Mouse (Mus musculus) midbrain, embryonic 16.5 days (tissue): ENCODE measurements around the gene Lsp1. TPM values are rescaled to one million over a fixed set of nuclear protein-coding genes. Genes with fewer than 3 reads are reported as not detected.

ENCODE experiments used
- ATAC-seq: fragments of 200-750 bp; cut with Nextera tagmentation; 2 replicates; pipeline ENCODE4 v1.8.0; 2017; ENCODE audit warnings: moderate TSS enrichment
- H3K27ac ChIP-seq: fragments of 300-500 bp; sonication (generic); 2 replicates; pipeline ENCODE4 v1.5.1; 2014; ENCODE audit warnings: mild to moderate bottlenecking, low read length, mixed read lengths
- H3K27me3 ChIP-seq: fragments of 300-500 bp; sonication (generic); 2 replicates; pipeline ENCODE4 v1.6.1; 2014; ENCODE audit warnings: low read depth, low read length, mixed read lengths; ENCODE audit not compliant: control insufficient read depth, insufficient read depth
- H3K36me3 ChIP-seq: fragments of 300-500 bp; sonication (generic); 2 replicates; pipeline ENCODE4 v1.6.1; 2014; ENCODE audit warnings: mild to moderate bottlenecking, low read length, moderate library complexity, mixed read lengths; ENCODE audit not compliant: control insufficient read depth, insufficient read depth
- H3K4me1 ChIP-seq: fragments of 300-500 bp; sonication (generic); 2 replicates; pipeline ENCODE4 v1.6.1; 2014; ENCODE audit warnings: mild to moderate bottlenecking, low read length, mixed read lengths; ENCODE audit not compliant: control insufficient read depth, insufficient read depth
- H3K4me2 ChIP-seq: fragments of 300-500 bp; sonication (generic); 2 replicates; pipeline ENCODE4 v1.6.1; 2014; ENCODE audit warnings: mild to moderate bottlenecking, low read length, mixed read lengths
- H3K4me3 ChIP-seq: fragments of 300-500 bp; sonication (generic); 2 replicates; pipeline ENCODE4 v1.5.1; 2014; ENCODE audit warnings: low read depth, mild to moderate bottlenecking, low read length, moderate library complexity, mixed read lengths
- H3K9ac ChIP-seq: fragments of 300-500 bp; sonication (generic); 2 replicates; pipeline ENCODE4 v1.6.1; 2014; ENCODE audit warnings: low read depth, low read length, mixed read lengths
- H3K9me3 ChIP-seq: fragments of 300-500 bp; sonication (generic); replicated peaks from 2 replicates; pipeline ENCODE4 v1.6.1; 2014; ENCODE audit warnings: mild to moderate bottlenecking, low read length, mixed read lengths; ENCODE audit not compliant: control insufficient read depth, poor library complexity, severe bottlenecking
- WGBS: fragments of 180-500 bp; shearing (Covaris S2); extraction: QIAGEN DNeasy Blood & Tissue Kit; methylation state at CpG from one replicate; pipeline ENCODE4 v1.1.7; 2014; 5-methylcytosine and 5-hydroxymethylcytosine counted together
- polyA plus RNA-seq: library from polyadenylated mRNA; unstranded; fragments of >200 nt; fragmentation: Nextera tagmentation; extraction: Ambion mirVana; gene quantifications from 2 replicates; pipeline ENCODE4 v1.2.1, GENCODE M21; 2015

Lsp1 gene
- polyA plus RNA-seq, 1 experiment from 2014 or later, result 4.8 TPM

- Histone ChIP-seq H3K27me3 (no peaks in the 10 kb centered on the region), H3K4me2 (no peak overlapping the region), H3K27ac (no peak overlapping the region), H3K4me3 (no peak overlapping the region), H3K9ac (no peak overlapping the region), H3K4me1 (0 out of 2 replicates have a peak, but pooled peaks cover 2% of the 10 kb centered on the region), H3K9me3 (no peaks in the 10 kb centered on the region), H3K36me3 (no peaks in the 10 kb centered on the region)
- ATAC-seq, result no peak
- WGBS, result 4% methylated on average over 7 of the region's 7 CpGs
Measured at GRCm38 (mm10) chr7:142428213-142428612, 32.4 kb upstream of the Lsp1 start.

- Histone ChIP-seq H3K4me3 (no peak overlapping the region), H3K27me3 (no peaks in the 10 kb centered on the region), H3K4me2 (no peak overlapping the region), H3K9me3 (no peaks in the 10 kb centered on the region), H3K9ac (no peak overlapping the region), H3K36me3 (no peaks in the 10 kb centered on the region), H3K4me1 (0 out of 2 replicates have a peak, but pooled peaks cover 2% of the 10 kb centered on the region), H3K27ac (no peak overlapping the region)
- peak; percentile 73 for ATAC-seq
- 48% methylated on average over 12 of the region's 12 CpGs for WGBS
Measured at GRCm38 (mm10) chr7:142430160-142430678, 30.4 kb upstream of the Lsp1 start.

GRCm38 (mm10) chr7:142431106-142431505 lies 29.5 kb upstream of the Lsp1 start:
- H3K4me1 ChIP-seq, result 0 out of 2 replicates have a peak, but pooled peaks cover 2% of the 10 kb centered on the region
- no peak overlapping the region for H3K9ac ChIP-seq
- H3K4me2 ChIP-seq, result no peak overlapping the region
- no peaks in the 10 kb centered on the region for H3K27me3 ChIP-seq
- ATAC-seq, result no peak
- no peaks in the 10 kb centered on the region for H3K9me3 ChIP-seq
- H3K4me3 ChIP-seq, result no peak overlapping the region
- WGBS, result 87% methylated on average over 14 of the region's 14 CpGs
- no peaks in the 10 kb centered on the region for H3K36me3 ChIP-seq
- no peak overlapping the region for H3K27ac ChIP-seq

- no peaks in the 10 kb centered on the region for H3K36me3 ChIP-seq
- WGBS, result 51% methylated on average over 19 of the region's 19 CpGs
- H3K4me2 ChIP-seq, result no peak overlapping the region
- H3K4me1 ChIP-seq, result 0 out of 2 replicates have a peak, but pooled peaks cover 2% of the 10 kb centered on the region
- no peak for ATAC-seq
- no peaks in the 10 kb centered on the region for H3K27me3 ChIP-seq
- H3K9ac ChIP-seq, result no peak overlapping the region
- no peak overlapping the region for H3K4me3 ChIP-seq
- no peaks in the 10 kb centered on the region for H3K9me3 ChIP-seq
- no peak overlapping the region for H3K27ac ChIP-seq
Measured at GRCm38 (mm10) chr7:142433623-142434022, 27.0 kb upstream of the Lsp1 start.

- H3K4me2 ChIP-seq, result no peak within 1 kb of the TSS
- H3K9me3 ChIP-seq, result no peaks in the 10 kb centered on the region
- no peak within 1 kb of the TSS for H3K9ac ChIP-seq
- H3K36me3 ChIP-seq, result no peaks in the 10 kb centered on the region
- WGBS, result 89% methylated on average over 10 of the region's 10 CpGs
- ATAC-seq, result no peak
- no peaks in the 10 kb centered on the region for H3K27me3 ChIP-seq
- H3K4me1 ChIP-seq, result 0 out of 2 replicates have a peak, but pooled peaks cover 2% of the 10 kb centered on the region
- no peak within 1 kb of the TSS for H3K4me3 ChIP-seq
- H3K27ac ChIP-seq, result no peak within 1 kb of the TSS
Measured at GRCm38 (mm10) chr7:142434137-142434865, 26.3 kb upstream of the Lsp1 start, which contains the start of gene Syt8. Gene Syt8, plus strand, starts transcription at chr7:142434850.

GRCm38 (mm10) chr7:142435524-142435923 lies 25.1 kb upstream of the Lsp1 start:
- no peak for ATAC-seq
- no peaks in the 10 kb centered on the region for H3K27me3 ChIP-seq
- no peak overlapping the region for H3K9ac ChIP-seq
- no peak overlapping the region for H3K4me3 ChIP-seq
- no peak overlapping the region for H3K4me2 ChIP-seq
- H3K36me3 ChIP-seq, result no peaks in the 10 kb centered on the region
- H3K9me3 ChIP-seq, result no peaks in the 10 kb centered on the region
- WGBS, result 30% methylated on average over 4 of the region's 4 CpGs
- no peaks in the 10 kb centered on the region for H3K4me1 ChIP-seq
- no peak overlapping the region for H3K27ac ChIP-seq

GRCm38 (mm10) chr7:142437324-142437723 lies 23.3 kb upstream of the Lsp1 start:
- no peak overlapping the region for H3K27ac ChIP-seq
- no peak for ATAC-seq
- no peaks in the 10 kb centered on the region for H3K9me3 ChIP-seq
- H3K4me1 ChIP-seq, result no peaks in the 10 kb centered on the region
- H3K4me3 ChIP-seq, result no peak overlapping the region
- no peak overlapping the region for H3K4me2 ChIP-seq
- WGBS, result 84% methylated on average over 5 of the region's 5 CpGs
- H3K36me3 ChIP-seq, result no peaks in the 10 kb centered on the region
- no peaks in the 10 kb centered on the region for H3K27me3 ChIP-seq
- H3K9ac ChIP-seq, result no peak overlapping the region

GRCm38 (mm10) chr7:142439966-142440365 lies 20.6 kb upstream of the Lsp1 start:
- no peaks in the 10 kb centered on the region for H3K9me3 ChIP-seq
- no peak for ATAC-seq

GRCm38 (mm10) chr7:142440657-142441114 lies 19.9 kb upstream of the Lsp1 start:
- Histone ChIP-seq H3K36me3 (no peaks in the 10 kb centered on the region), H3K27me3 (no peaks in the 10 kb centered on the region), H3K4me3 (no peak overlapping the region), H3K4me1 (no peaks in the 10 kb centered on the region), H3K9me3 (no peaks in the 10 kb centered on the region), H3K4me2 (no peak overlapping the region), H3K27ac (no peak overlapping the region), H3K9ac (no peak overlapping the region)
- 0 out of 2 replicates have a peak, but pooled peaks have one; percentile 62 for ATAC-seq
- WGBS, result 51% methylated on average over 5 of the region's 5 CpGs

More at GRCm38 (mm10) chr7:142439966-142440365, 20.6 kb upstream of the Lsp1 start:
- WGBS, result 82% methylated on average over 14 of the region's 14 CpGs
- Histone ChIP-seq H3K9ac (no peak overlapping the region), H3K4me3 (no peak overlapping the region), H3K27me3 (no peaks in the 10 kb centered on the region), H3K4me1 (no peaks in the 10 kb centered on the region), H3K36me3 (no peaks in the 10 kb centered on the region), H3K27ac (no peak overlapping the region), H3K4me2 (no peak overlapping the region)
